Mouse (Mus musculus): ENCODE data around the gene Olfr103.

Olfr103 gene

GRCm38 (mm10) chr17:37339598-37339997 is at the start of gene Olfr103:
TSS of gene Olfr103 (minus strand) at chr17:37339698.
- 77% methylated on average over 2 of the region's 2 CpGs for WGBS

GRCm38 (mm10) chr17:37378733-37379132 is 39.2 kb upstream of the Olfr103 start, which contains the start of gene Olfr105-ps:
TSS of gene Olfr105-ps (plus strand) at chr17:37379033.

GRCm38 (mm10) chr17:37359282-37359681 is 19.8 kb upstream of the Olfr103 start, which contains the start of gene Olfr104-ps:
TSS of gene Olfr104-ps (plus strand) at chr17:37359582.

GRCm38 (mm10) chr17:37316954-37317353 is 22.5 kb downstream of the Olfr103 start, which contains the start of gene Olfr102:
TSS of gene Olfr102 (minus strand) at chr17:37317054.

GRCm38 (mm10) chr17:37310146-37310699 is 29.3 kb downstream of the Olfr103 start:
- 55% methylated on average over 2 of the region's 2 CpGs for WGBS

- 44% methylated on average over 4 of the region's 4 CpGs for WGBS
These were observed 31.0 kb downstream of the Olfr103 start for GRCm38 (mm10) chr17:37308483-37308882.

- 84% methylated on average over 4 of the region's 4 CpGs for WGBS
These were observed 35.3 kb downstream of the Olfr103 start, which contains the start of gene Olfr101 for GRCm38 (mm10) chr17:37304213-37304612. TSS of gene Olfr101 (minus strand) at chr17:37304313.

Measured in cerebral cortex, adult 2 months (tissue).